Mouse (Mus musculus) embryonic facial prominence, embryonic 14.5 days (tissue): ENCODE measurements around the gene Uchl5. TPM values are rescaled to one million over a fixed set of nuclear protein-coding genes. Genes with fewer than 3 reads are reported as not detected.

Experiments
- ATAC-seq: fragments of 200-750 bp; cut with Nextera tagmentation; 2 replicates; pipeline ENCODE4 v1.8.0; 2017; ENCODE audit warnings: low read depth, moderate number of reproducible peaks, moderate TSS enrichment
- DNase-seq: peaks from one replicate; pipeline ENCODE4 v3.0.0-alpha.2; 2015; ENCODE audit warnings: low spot score
- H3K27ac ChIP-seq: fragments of 300-500 bp; sonication (generic); replicated peaks from 2 replicates; pipeline ENCODE4 v1.5.1; 2014; ENCODE audit warnings: low read depth, mild to moderate bottlenecking, low read length, moderate library complexity
- H3K27me3 ChIP-seq: fragments of 300-500 bp; sonication (generic); replicated peaks from 2 replicates; pipeline ENCODE4 v1.6.1; 2014; ENCODE audit warnings: low read length; ENCODE audit not compliant: control insufficient read depth, insufficient read depth
- H3K36me3 ChIP-seq: fragments of 300-500 bp; sonication (generic); 2 replicates; pipeline ENCODE4 v1.6.1; 2014; ENCODE audit warnings: low read length, mixed read lengths; ENCODE audit not compliant: control insufficient read depth, insufficient read depth
- H3K4me1 ChIP-seq: fragments of 300-500 bp; sonication (generic); 2 replicates; pipeline ENCODE4 v1.6.1; 2014; ENCODE audit warnings: antibody characterized with exemption, low read length; ENCODE audit not compliant: control insufficient read depth, insufficient read depth
- H3K4me2 ChIP-seq: fragments of 300-500 bp; sonication (generic); 2 replicates; pipeline ENCODE4 v1.6.1; 2014; ENCODE audit warnings: low read depth, mild to moderate bottlenecking, low read length, moderate library complexity, mixed read lengths
- H3K4me3 ChIP-seq: fragments of 300-500 bp; sonication (generic); 2 replicates; pipeline ENCODE4 v1.5.1; 2014; ENCODE audit warnings: low read depth, mild to moderate bottlenecking, low read length
- H3K9ac ChIP-seq: fragments of 300-500 bp; sonication (generic); 2 replicates; pipeline ENCODE4 v1.6.1; 2014; ENCODE audit warnings: low read depth, mild to moderate bottlenecking, low read length, moderate library complexity, mixed read lengths
- H3K9me3 ChIP-seq: fragments of 300-500 bp; sonication (generic); 2 replicates; pipeline ENCODE4 v1.6.1; 2016; ENCODE audit warnings: low read length; ENCODE audit not compliant: control insufficient read depth
- WGBS: fragments of 180-500 bp; shearing (Covaris S2); extraction: QIAGEN DNeasy Blood & Tissue Kit; methylation state at CpG from one replicate; pipeline ENCODE4 v1.1.7; 2014; 5-methylcytosine and 5-hydroxymethylcytosine counted together
- polyA plus RNA-seq: library from polyadenylated mRNA; unstranded; fragments of >200 nt; fragmentation: Nextera tagmentation; extraction: Ambion mirVana; gene quantifications from 2 replicates; pipeline ENCODE4 v1.2.1, GENCODE M21; 2014

Uchl5 gene
- 56.1 and 68.9 TPM in 2 replicates for polyA plus RNA-seq

DNA sequence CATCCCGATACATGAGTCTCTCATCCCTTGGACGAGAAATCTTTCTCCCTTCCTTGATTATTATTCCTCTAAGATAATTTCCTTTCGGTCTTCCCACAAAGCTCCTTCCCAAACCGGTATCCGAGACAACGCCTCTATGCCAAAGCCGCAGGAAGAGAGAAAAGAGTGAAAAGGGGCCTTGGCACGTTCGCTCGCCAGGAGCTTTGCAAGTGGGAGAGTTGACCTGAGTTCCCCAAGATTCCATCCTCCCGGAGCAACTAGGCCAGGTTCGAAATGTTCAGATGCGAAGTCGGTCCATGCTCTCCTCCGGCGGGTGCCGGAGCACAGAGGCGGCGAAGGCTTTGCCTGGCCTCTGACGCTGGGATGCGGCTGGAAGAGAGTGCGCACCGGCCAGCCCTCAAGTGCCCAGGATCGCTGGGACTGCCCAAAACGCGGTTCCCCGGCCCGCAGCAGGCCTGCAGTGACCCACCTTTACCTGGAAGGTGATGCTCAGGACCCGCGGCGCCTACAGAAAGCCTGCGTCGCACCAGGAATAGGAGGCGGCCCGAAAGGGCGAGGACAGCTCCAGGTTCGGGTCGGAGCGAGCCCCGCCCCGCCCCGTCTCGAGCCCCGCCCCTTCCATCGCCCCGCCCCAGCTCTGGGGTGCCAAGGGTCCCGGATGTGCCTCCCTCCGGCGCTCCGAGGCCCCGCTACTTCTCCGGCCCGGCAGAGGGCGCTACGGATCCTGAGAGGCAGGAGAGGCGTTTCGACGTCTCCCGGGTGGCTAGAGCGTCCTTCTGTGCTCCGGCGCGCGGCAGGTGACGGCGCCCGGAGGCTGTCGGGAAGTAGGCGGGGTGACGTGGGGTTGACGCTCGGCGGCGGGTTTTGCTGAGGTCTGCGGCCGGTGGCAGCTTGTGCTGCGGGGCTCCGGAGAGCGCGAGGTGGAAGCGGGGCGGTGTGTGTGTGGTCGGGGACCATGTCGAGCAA is at the start of gene Uchl5, which contains the start of gene Trove2:
Gene Uchl5, plus strand, starts transcription at position 827 of the 966 bp plus-strand sequence.
Gene Trove2, minus strand, starts transcription at position 623 of the 966 bp plus-strand sequence.
- peak; percentile 99 for DNase-seq
- no peaks in the 10 kb centered on the region for H3K27me3 ChIP-seq
- peak within 1 kb of the TSS; percentile 91 for H3K4me2 ChIP-seq
- H3K9ac ChIP-seq = peak within 1 kb of the TSS; percentile 91
- H3K36me3 ChIP-seq = 0 out of 2 replicates have a peak, but pooled peaks cover 3% of the 10 kb centered on the region
- H3K4me3 ChIP-seq = peak within 1 kb of the TSS; percentile 90
- peak within 1 kb of the TSS; percentile 80 for H3K27ac ChIP-seq
- peak; percentile 97 for ATAC-seq
- H3K9me3 ChIP-seq = no peaks in the 10 kb centered on the region
- whole genome bisulfite sequencing = under 1% methylated on average over 45 of the region's 84 CpGs
- H3K4me1 ChIP-seq = peaks cover 23% of the 10 kb centered on the region

DNA sequence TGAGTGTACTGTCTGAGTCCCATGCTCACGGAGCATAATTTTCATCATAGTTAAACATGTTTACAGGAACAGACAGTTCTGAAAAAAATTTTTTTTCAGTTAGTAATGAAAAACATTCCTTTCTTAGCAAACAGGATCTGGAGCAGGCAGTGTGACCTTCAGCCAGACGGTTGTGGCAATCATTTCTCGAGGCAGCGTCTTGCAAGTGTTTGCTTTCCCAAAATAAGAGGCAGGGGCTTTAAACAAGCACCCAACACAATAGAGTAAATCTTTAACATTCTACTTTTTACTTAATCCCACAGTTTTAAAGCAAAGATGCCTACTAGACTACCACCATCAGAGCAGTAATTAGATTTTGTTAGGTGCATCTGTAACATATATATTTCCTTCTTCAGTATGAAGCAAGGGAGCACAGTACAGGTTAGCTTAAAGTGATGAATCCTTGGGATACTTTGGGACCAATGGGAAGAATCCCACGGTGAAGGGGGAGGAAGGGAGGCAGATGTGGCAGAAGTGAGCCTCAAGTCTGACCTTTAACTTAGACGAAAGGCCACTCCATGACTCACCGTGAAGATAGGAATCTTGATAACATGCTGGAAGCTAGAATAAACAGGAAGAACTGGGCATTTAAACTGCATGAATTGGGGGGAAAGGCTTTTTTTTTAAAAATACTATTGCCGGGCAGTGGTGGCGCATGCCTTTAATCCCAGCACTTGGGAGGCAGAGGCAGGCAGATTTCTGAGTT is 49.2 kb upstream of the Uchl5 start:
- Histone ChIP-seq H3K4me2 (no peak overlapping the region), H3K4me1 (no peaks in the 10 kb centered on the region), H3K4me3 (no peak overlapping the region), H3K9me3 (no peaks in the 10 kb centered on the region), H3K9ac (no peak overlapping the region), H3K27me3 (no peaks in the 10 kb centered on the region), H3K36me3 (no peaks in the 10 kb centered on the region), H3K27ac (no peak overlapping the region)
- DNase-seq (no peak), ATAC-seq (no peak)
- WGBS = 53% methylated on average over 9 of the region's 9 CpGs

DNA sequence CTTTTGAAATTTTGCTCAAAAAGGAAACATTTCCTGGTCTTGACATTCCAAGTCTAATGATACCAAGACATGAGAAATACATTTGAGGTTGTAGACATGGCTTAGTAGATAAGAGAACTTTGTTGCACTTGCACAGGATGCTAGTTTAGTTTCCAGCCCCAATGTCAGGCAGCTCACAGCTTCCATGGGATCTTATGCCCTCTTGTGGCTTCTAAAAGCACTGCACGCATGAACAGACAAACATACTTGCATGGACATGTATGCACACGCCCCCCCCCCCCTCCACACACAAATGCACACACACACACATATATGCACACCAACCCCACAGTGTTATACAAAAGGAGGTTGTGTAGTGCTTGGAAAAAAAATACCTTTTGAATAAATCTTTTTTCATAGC is 46.2 kb upstream of the Uchl5 start:
- no peak overlapping the region for H3K27ac ChIP-seq
- no peaks in the 10 kb centered on the region for H3K36me3 ChIP-seq
- ATAC-seq (no peak), DNase-seq (no peak)
- WGBS = 64% methylated on average over 2 of the region's 2 CpGs
- H3K4me3 ChIP-seq = no peak overlapping the region
- H3K9me3 ChIP-seq = no peaks in the 10 kb centered on the region
- H3K4me1 ChIP-seq = no peaks in the 10 kb centered on the region
- H3K27me3 ChIP-seq = no peaks in the 10 kb centered on the region
- H3K9ac ChIP-seq = no peak overlapping the region
- H3K4me2 ChIP-seq = no peak overlapping the region

DNA sequence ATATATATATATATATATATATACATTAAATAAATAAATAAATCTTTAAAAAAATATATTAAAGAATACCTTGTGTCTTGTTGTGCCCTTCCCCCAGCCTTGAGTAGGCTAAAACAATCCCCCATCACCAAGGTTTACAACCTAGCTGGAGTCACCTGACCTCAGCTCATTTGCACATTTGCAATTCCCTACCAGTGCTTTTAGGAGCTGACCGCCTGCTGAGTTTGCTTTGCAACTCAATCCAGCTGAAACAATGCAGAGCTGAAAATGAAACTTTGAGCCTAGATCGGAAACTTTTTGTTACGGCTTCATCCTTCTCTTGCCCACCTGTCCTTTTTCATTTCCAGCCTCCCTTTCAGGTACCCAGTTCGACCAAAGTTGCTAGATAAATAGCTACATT is 45.4 kb upstream of the Uchl5 start:
- H3K27ac ChIP-seq = no peak overlapping the region
- no peak overlapping the region for H3K4me3 ChIP-seq
- H3K4me1 ChIP-seq = no peaks in the 10 kb centered on the region
- no peaks in the 10 kb centered on the region for H3K36me3 ChIP-seq
- H3K4me2 ChIP-seq = no peak overlapping the region
- ATAC-seq (no peak), DNase-seq (no peak)
- WGBS = 51% methylated on average over 4 of the region's 4 CpGs
- H3K27me3 ChIP-seq = no peaks in the 10 kb centered on the region
- H3K9me3 ChIP-seq = no peaks in the 10 kb centered on the region
- H3K9ac ChIP-seq = no peak overlapping the region

DNA sequence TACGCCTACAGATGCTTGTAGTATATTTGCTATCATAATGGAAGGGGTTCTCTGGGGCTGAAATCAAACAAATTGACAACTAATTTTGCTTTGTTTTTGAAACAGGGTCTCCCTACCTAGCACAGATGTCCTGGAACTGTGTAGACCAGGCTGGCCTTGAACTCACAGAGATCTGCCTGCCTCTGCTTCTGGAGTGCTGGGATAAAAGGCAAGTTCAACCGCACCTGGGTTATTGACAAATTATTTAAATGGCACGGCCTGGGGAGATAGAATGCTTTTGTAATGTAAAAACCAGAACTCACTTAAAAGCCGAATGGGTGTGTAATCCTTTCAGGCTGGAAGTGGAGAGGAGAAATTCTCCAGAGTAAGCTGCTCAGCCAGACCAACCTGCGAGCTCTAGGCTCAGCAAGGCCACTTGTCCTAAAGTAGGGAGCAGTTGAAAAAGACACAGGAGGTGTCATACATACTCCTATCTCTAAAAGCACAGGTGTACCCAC is 43.1 kb upstream of the Uchl5 start:
- H3K27ac ChIP-seq = no peak overlapping the region
- no peak for ATAC-seq
- 77% methylated on average over 5 of the region's 5 CpGs for WGBS

DNA sequence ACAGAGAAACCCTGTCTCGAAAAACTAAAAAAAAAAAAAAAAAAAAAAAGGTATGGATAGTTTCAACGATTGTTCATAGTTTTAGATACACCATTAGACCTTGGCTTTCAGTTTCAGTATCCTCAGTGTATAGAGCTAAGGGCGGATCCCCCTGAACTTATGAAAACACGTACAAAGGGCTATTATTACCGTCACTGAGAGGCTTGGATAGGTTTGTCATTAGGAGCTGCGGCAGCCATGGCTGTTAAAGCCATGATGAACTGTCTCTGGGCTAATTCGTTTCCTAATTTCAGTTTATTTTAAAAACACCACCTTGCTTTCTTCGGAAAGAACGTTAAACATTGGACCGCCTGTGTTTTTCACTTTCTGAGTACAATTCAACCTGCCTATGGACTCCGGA is 38.3 kb upstream of the Uchl5 start:
- Histone ChIP-seq H3K9me3 (no peaks in the 10 kb centered on the region), H3K4me2 (peak overlapping the region; percentile 69), H3K27ac (no peak overlapping the region), H3K36me3 (peaks cover 14% of the 10 kb centered on the region), H3K4me3 (peak overlapping the region; percentile 76), H3K27me3 (no peaks in the 10 kb centered on the region), H3K4me1 (peaks cover 5% of the 10 kb centered on the region; the same call in 1 of the 2 replicates), H3K9ac (peak overlapping the region; percentile 90)
- no peak for DNase-seq
- WGBS = 22% methylated on average over 10 of the region's 11 CpGs
- peak; percentile 20; the same call in 1 of the 2 replicates for ATAC-seq

More for the DNA sequence above, 43.1 kb upstream of the Uchl5 start:
- H3K4me2 ChIP-seq = no peak overlapping the region
- H3K4me3 ChIP-seq = no peak overlapping the region
- no peak overlapping the region for H3K9ac ChIP-seq
- DNase-seq = no peak
- no peaks in the 10 kb centered on the region for H3K27me3 ChIP-seq
- H3K36me3 ChIP-seq = no peaks in the 10 kb centered on the region
- H3K9me3 ChIP-seq = no peaks in the 10 kb centered on the region
- no peaks in the 10 kb centered on the region for H3K4me1 ChIP-seq

DNA sequence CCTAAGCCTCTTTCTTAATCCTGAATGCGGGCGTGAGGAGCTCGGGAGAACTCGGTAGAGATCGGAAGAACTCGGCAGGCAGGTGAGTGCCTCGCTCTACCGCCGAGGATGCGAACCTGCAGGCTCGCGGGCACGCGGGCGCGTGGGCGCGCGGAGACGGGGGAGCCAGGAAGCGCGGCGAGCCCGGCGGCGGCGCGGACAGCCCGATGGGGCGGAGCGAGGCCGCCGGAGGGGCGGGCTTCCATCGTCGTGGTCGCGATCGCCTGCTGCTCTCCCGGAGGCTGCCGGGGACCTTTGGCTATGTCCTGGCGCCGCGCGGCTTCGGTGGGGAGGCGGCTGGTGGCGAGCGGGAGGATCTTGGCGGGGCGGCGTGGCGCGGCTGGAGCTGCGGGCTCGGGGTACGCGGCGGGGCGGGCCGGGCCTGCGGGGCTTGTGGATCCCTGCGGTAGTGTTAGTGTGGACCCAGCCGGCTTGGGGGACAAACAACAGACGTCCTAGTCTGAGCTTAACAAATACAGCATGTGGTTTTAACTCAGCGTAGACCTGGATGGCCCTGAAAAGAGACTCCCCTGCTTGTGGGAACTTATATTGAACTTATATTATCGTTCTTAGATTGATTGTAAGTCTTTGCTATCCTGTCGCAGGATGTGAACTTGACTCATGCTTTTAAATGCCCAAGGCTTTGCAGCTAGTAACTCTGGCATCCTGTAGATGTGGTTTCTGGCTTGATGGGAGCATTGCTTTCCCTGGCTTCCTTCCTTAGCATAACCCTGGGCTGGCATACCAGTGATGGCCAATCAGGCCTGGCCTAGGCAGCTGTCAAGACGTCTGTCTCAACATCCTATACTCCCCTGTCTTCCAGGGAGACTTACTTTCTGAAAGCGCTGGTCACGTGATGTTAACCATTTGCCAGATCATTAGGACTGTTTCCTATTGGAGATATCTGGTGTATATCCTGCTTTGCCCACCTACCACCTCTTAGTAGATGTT is 37.4 kb upstream of the Uchl5 start:
- Histone ChIP-seq H3K4me3 (peak overlapping the region; percentile 76), H3K4me2 (peak overlapping the region; percentile 69), H3K9me3 (no peaks in the 10 kb centered on the region), H3K27me3 (no peaks in the 10 kb centered on the region), H3K4me1 (peaks cover 5% of the 10 kb centered on the region; the same call in 1 of the 2 replicates), H3K27ac (peak overlapping the region; percentile 76), H3K9ac (peak overlapping the region; percentile 90), H3K36me3 (peaks cover 22% of the 10 kb centered on the region)
- DNase-seq (peak; percentile 92), ATAC-seq (peak; percentile 93)
- WGBS = under 1% methylated on average over 42 of the region's 71 CpGs
